ENCODE assay signal across 39 mouse cellular contexts in the genomic region with DNA sequence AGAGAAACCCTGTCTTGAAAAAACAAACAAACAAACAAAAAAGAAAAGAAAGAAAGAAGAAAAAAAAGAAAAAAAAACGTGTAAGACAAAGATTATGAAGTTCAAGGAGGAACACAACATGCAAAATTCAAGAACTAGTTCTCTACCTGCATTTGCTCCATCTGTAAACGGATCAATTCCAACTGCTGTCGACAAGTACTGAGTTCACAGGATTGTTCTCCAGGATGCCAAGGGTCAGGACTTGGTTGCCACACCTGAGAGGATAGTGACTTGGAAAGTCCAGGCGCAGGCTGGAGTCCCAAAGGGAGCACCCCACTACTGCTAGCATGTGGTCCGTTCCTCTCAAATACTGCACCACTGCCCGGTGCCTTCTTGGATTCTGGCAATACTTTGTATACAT. TPM values are rescaled to one million over a fixed set of nuclear protein-coding genes. Genes with fewer than 3 reads are reported as not detected.
"Had no signal": no experiment of that assay in that cellular context is flagged by ENCODE, and none has a peak within 500 bp of the region (broad histone marks: within the 10 kb centered on the region; RNA-seq: fewer than 3 reads in every experiment).

No protein-coding gene starts in this region.

- H3K9me3 ChIP-seq: forebrain, embryonic 15.5 days; heart, embryonic 12.5 days; hindbrain, embryonic 13.5 days; hindbrain, embryonic 15.5 days; kidney, embryonic 15.5 days; limb, embryonic 13.5 days; limb, embryonic 15.5 days; liver, embryonic 13.5 days; liver, embryonic 15.5 days had no signal

- H3K9ac ChIP-seq: forebrain, embryonic 15.5 days; forebrain, postnatal 0 days; heart, embryonic 12.5 days; hindbrain, embryonic 13.5 days; hindbrain, embryonic 15.5 days; kidney, embryonic 15.5 days; limb, embryonic 13.5 days; limb, embryonic 15.5 days; liver, embryonic 13.5 days; liver, embryonic 15.5 days had no signal

- DNase-seq: forebrain, postnatal 0 days; gastrocnemius, postnatal 14 days; kidney, adult 11 months; kidney, adult 2 months; kidney, adult 9 months; kidney, postnatal 14 days; kidney, postnatal 36 days; layer of hippocampus, adult 9-11 months; layer of hippocampus, postnatal 36 days; left cerebral cortex, postnatal 4 days; liver, embryonic 13.5 days had no signal

- ATAC-seq: forebrain, embryonic 15.5 days; forebrain, postnatal 0 days; hindbrain, postnatal 0 days; intestine, embryonic 16.5 days had no signal

- H3K27me3 ChIP-seq: forebrain, embryonic 15.5 days; heart, embryonic 12.5 days; hindbrain, embryonic 15.5 days; kidney, embryonic 15.5 days; limb, embryonic 13.5 days; limb, embryonic 15.5 days; liver, embryonic 13.5 days; liver, embryonic 15.5 days had no signal

- H3K27ac ChIP-seq: forebrain, embryonic 15.5 days; hindbrain, embryonic 13.5 days; hindbrain, embryonic 15.5 days; hindbrain, postnatal 0 days; kidney, postnatal 0 days; limb, embryonic 13.5 days; limb, embryonic 15.5 days; liver, embryonic 13.5 days; liver, embryonic 15.5 days had no signal

- H3K4me2 ChIP-seq: forebrain, embryonic 15.5 days; heart, embryonic 12.5 days; hindbrain, embryonic 13.5 days; hindbrain, embryonic 15.5 days; kidney, embryonic 15.5 days; limb, embryonic 13.5 days; limb, embryonic 15.5 days; liver, embryonic 13.5 days; liver, embryonic 15.5 days had no signal

- H3K4me3 ChIP-seq: forebrain, embryonic 15.5 days; heart, embryonic 12.5 days; hindbrain, embryonic 13.5 days; hindbrain, embryonic 15.5 days; kidney, embryonic 15.5 days; limb, embryonic 13.5 days; limb, embryonic 15.5 days; liver, embryonic 13.5 days; liver, embryonic 15.5 days had no signal

- H3K4me1 ChIP-seq: forebrain, embryonic 15.5 days; hindbrain, embryonic 13.5 days; hindbrain, embryonic 15.5 days; limb, embryonic 13.5 days; limb, embryonic 15.5 days had no signal

RNA-seq across cellular contexts. Expression of a gene that starts 47.3 kb away (rescaled TPM):
- total RNA-seq: forebrain, postnatal 0 days; gastrocnemius, adult 8-10 months; gastrocnemius, postnatal 14 days; heart, adult 18-20 months; heart, postnatal 25 days; hematopoietic stem cell, adult 5-6 weeks; hindbrain, postnatal 0 days; layer of hippocampus, adult 18-20 months; layer of hippocampus, adult 8-10 months; layer of hippocampus, postnatal 14 days; layer of hippocampus, postnatal 36 days; left cerebral cortex, adult 18-20 months; left cerebral cortex, adult 8-10 months; left cerebral cortex, postnatal 10 days; left cerebral cortex, postnatal 25 days; left cerebral cortex, postnatal 4 days had no signal
- polyA plus RNA-seq: forebrain, embryonic 15.5 days; forebrain, postnatal 0 days; gonadal fat pad, adult 2 months; heart, embryonic 12.5 days; heart, embryonic 14.5 days; hindbrain, embryonic 11.5 days; hindbrain, embryonic 13.5 days; hindbrain, embryonic 15.5 days; hindbrain, postnatal 0 days; intestine, embryonic 14.5 days; intestine, embryonic 16.5 days; kidney, adult 2 months; large intestine, adult 2 months; limb, embryonic 11.5 days; limb, embryonic 13.5 days; limb, embryonic 15.5 days; liver, embryonic 13.5 days; liver, embryonic 15.5 days had no signal
